Mouse (Mus musculus) MEL (cell line): Measurements from ENCODE around the gene Gm12185. TPM values are rescaled to one million over a fixed set of nuclear protein-coding genes. Genes with fewer than 3 reads are reported as not detected.
A peak's percentile ranks its signal among the peaks of the same experiment; 100 is the strongest.
"Not testable (repeated sequence)": the region's sequence is repeated elsewhere in the genome, so short reads cannot be mapped to it uniquely, and the experiment has no call there.

Experiments
- DNase-seq: peaks from one replicate; pipeline ENCODE4 v3.0.0; 2011; ENCODE audit warnings: low read depth, low spot score
- H3K27ac ChIP-seq: 2 replicates; pipeline ENCODE4 v1.5.1; 2012; ENCODE audit warnings: low read depth, mild to moderate bottlenecking, control low read depth, low read length, moderate library complexity; ENCODE audit not compliant: control insufficient read depth
- H3K27me3 ChIP-seq, 2 experiments: fragments of 150-350 bp in 1 of 2; sonication (generic) in 1 of 2; 2 replicates each; pipeline ENCODE4 v1.6.1; 2012; ENCODE audit warnings: low read length in 2 of 2, mild to moderate bottlenecking in 2 of 2, improper control_type of control experiment in 1 of 2, moderate library complexity in 1 of 2; ENCODE audit not compliant: insufficient read depth in 2 of 2, control insufficient read depth in 1 of 2
- H3K36me3 ChIP-seq, 2 experiments: 2 replicates each; pipeline ENCODE4 v1.6.1; 2012 to 2014; ENCODE audit warnings: low read length in 2 of 2, improper control_type of control experiment in 1 of 2, inconsistent platforms in 1 of 2, mild to moderate bottlenecking in 1 of 2; ENCODE audit not compliant: insufficient read depth in 2 of 2, control insufficient read depth in 1 of 2
- H3K4me1 ChIP-seq, 2 experiments: fragments of 150-350 bp in 1 of 2; sonication (generic) in 1 of 2; 2 replicates each; pipeline ENCODE4 v1.6.1; 2012; ENCODE audit warnings: low read length in 2 of 2, improper control_type of control experiment in 1 of 2, mild to moderate bottlenecking in 1 of 2; ENCODE audit not compliant: insufficient read depth in 2 of 2, control insufficient read depth in 1 of 2
- H3K4me3 ChIP-seq, 2 experiments: fragments of 150-350 bp in 1 of 2; sonication (generic) in 1 of 2; 2 replicates each; pipeline ENCODE4 v1.5.1; 2012; ENCODE audit warnings: low read depth in 2 of 2, low read length in 2 of 2, mild to moderate bottlenecking in 2 of 2, moderate library complexity in 2 of 2, control low read depth in 1 of 2, improper control_type of control experiment in 1 of 2; ENCODE audit not compliant: control insufficient read depth in 1 of 2, insufficient read depth in 1 of 2
- H3K79me2 ChIP-seq: 2 replicates; pipeline ENCODE4 v1.6.1; 2012; ENCODE audit warnings: mild to moderate bottlenecking, low read length, moderate library complexity; ENCODE audit not compliant: control insufficient read depth, poor library complexity, insufficient read depth
- H3K9ac ChIP-seq: 2 replicates; pipeline ENCODE4 v1.6.1; 2012; ENCODE audit warnings: low read depth, mild to moderate bottlenecking, control low read depth, low read length, moderate library complexity; ENCODE audit not compliant: control insufficient read depth, poor library complexity, severe bottlenecking
- H3K9me3 ChIP-seq: fragments of 150-350 bp; sonication (generic); replicated peaks from 2 replicates; pipeline ENCODE4 v1.6.1; 2012; ENCODE audit warnings: mild to moderate bottlenecking, low read length, improper control_type of control experiment, moderate library complexity; ENCODE audit not compliant: insufficient read depth
- CTCF ChIP-seq, 3 experiments: IDR thresholded peaks in 2 of 3; conservative IDR thresholded peaks in 1 of 3; 2 replicates each; pipeline ENCODE4 v1.5.1; 2011 to 2012; ENCODE audit warnings: low read length in 3 of 3, low read depth in 2 of 3, mild to moderate bottlenecking in 2 of 3, improper control_type of control experiment in 1 of 3, inconsistent platforms in 1 of 3, mixed read lengths in 1 of 3, moderate library complexity in 1 of 3; ENCODE audit not compliant: control insufficient read depth in 1 of 3, insufficient read depth in 1 of 3, poor library complexity in 1 of 3, severe bottlenecking in 1 of 3
- EP300 ChIP-seq, 2 experiments: IDR thresholded peaks; 2 replicates each; pipeline ENCODE4 v1.6.1; 2011; ENCODE audit warnings: improper control_type of control experiment in 2 of 2, low read length in 2 of 2, low read depth in 1 of 2, mild to moderate bottlenecking in 1 of 2
- NELFE ChIP-seq: IDR thresholded peaks from 2 replicates; pipeline ENCODE4 v1.6.1; 2011; ENCODE audit warnings: low read depth, low read length, improper control_type of control experiment
- RCOR1 ChIP-seq: IDR thresholded peaks from 2 replicates; pipeline ENCODE4 v1.6.1; 2012; ENCODE audit warnings: low read depth, mild to moderate bottlenecking, inconsistent platforms, low read length, improper control_type of control experiment
- SIN3A ChIP-seq: IDR thresholded peaks from 2 replicates; pipeline ENCODE4 v1.6.1; 2012; ENCODE audit warnings: low read length, improper control_type of control experiment, inconsistent platforms
- polyA plus RNA-seq, 2 experiments: library from polyadenylated mRNA; stranded (reverse) in 1 of 2; unstranded in 1 of 2; fragments of >175 nt in 1 of 2; fragments of >200 nt in 1 of 2; gene quantifications; 2 replicates each; pipeline versions ENCODE4 v1.2.1 to v1.2.4; 2012; ENCODE audit warnings: low replicate concordance in 2 of 2, low read depth in 1 of 2; ENCODE audit not compliant: insufficient read length in 2 of 2, insufficient read depth in 1 of 2, missing spikeins in 1 of 2
- total RNA-seq: library from RNA; depleted of rRNA; stranded (reverse); fragments of 300-350 nt; gene quantifications from 2 replicates; pipeline ENCODE4 v1.2.3, GENCODE M21; 2012

The Gm12185 gene
- total and polyA plus RNA-seq, 3 experiments = not detected

DNA sequence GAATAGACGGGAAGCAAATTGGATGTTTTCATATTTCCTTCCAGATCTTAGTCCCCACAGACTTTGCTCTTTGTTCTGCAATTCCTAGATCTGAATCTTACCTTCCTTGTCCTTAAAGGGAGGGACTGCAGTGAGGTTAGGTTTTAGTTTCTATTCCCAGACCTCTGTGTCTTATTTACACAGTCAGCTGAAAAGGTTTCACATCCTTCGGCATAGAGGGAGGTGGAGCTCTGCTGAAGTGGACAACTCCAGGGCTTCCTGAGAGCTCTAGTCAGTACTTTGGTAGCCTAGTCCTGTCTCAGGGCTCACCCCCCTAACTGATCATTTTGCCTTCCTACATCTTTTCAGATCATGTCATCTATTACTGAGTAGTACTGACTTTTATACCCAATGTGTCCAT lies 90.0 kb downstream of the Gm12185 start, which contains the start of gene Gm5431 (continued):
- TF ChIP-seq CTCF (IDR thresholded peaks at IDR 0.05 in 2 of 3, conservative IDR thresholded peaks at IDR 0.05 in 1 of 3; ENCODE audit: control insufficient read depth in 1 of 3, insufficient read depth in 1 of 3, low read depth in 2 of 3, low read length in 3 of 3, poor library complexity in 1 of 3, severe bottlenecking in 1 of 3) = no peak
- no peak for TF ChIP-seq SIN3A
- TF ChIP-seq, all 39 proteins: peak for 0

DNA sequence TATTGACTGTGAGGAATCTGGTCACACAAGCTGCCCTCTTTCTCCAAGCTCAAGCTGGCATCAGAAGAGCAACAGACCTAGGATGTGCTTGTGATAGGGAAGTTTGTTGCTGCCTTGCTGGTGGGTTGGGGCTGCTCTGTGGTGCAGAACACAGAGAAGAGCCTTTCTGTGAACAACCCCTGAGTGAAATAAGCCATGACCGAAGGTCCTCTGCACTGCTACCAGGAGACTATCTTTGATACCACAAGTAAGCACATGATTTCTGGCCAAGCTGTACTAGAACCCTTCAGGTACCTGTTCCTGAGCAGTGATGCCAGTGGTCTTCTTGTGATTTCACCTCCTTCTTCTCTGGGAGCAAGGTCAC lies 90.5 kb downstream of the Gm12185 start:
- not testable (repeated sequence) for H3K27me3 ChIP-seq, DNase-seq, H3K79me2 ChIP-seq, H3K4me1 ChIP-seq, H3K9ac ChIP-seq, H3K4me3 ChIP-seq, H3K9me3 ChIP-seq, H3K36me3 ChIP-seq, H3K27ac ChIP-seq

DNA sequence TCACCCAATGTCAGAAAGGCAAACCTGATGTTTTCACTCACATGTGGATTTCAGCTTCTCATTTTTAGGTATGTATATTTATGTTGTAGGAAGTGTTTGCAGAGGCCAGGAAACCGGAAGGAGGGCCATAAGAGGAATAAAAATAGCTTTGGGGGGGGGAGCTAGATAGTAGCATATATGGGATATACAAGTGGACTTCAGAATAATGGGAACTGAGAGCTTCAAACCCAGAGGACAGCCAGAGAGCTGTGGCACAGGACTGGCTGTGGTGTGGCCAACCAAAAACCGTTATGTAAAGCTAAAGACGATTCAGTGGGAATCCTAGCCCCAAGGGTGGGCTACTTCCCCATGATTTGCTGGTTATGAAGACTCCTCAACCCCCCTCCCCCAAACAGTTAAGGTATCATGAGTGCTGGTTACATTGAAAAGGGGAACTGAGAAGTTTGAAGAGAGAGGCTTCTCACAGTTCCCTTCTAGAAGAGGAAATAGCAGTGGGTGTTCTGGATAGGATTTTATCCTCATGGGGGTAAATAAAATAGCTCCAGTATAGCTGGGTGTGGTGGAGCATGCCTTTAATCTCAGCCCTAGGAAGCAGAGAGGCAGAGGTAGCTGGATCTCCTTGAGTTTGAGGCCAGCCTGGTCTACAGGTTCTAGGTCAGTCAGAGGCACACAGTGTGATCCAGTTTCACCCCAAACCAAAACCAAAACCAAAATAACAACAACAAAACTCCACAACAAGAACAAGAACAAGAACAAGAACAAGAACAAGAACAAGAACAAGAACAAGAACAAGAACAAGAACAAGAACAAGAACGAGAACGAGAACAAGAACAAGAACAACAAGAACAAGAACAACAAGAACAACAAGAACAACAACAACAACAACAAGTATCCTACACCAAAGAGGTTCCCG lies 91.1 kb downstream of the Gm12185 start:
- H3K4me1 ChIP-seq, H3K36me3 ChIP-seq, H3K9ac ChIP-seq, H3K27ac ChIP-seq, H3K27me3 ChIP-seq, H3K4me3 ChIP-seq, H3K9me3 ChIP-seq, H3K79me2 ChIP-seq: not testable (repeated sequence)
- DNase-seq = peak; percentile 40
- TF ChIP-seq EP300 (IDR thresholded peaks at IDR 0.05; ENCODE audit: low read depth in 1 of 2, low read length in 2 of 2) = peak in 1 of 2 experiments; percentile 26; a peak in 1 of 4 replicates

DNA sequence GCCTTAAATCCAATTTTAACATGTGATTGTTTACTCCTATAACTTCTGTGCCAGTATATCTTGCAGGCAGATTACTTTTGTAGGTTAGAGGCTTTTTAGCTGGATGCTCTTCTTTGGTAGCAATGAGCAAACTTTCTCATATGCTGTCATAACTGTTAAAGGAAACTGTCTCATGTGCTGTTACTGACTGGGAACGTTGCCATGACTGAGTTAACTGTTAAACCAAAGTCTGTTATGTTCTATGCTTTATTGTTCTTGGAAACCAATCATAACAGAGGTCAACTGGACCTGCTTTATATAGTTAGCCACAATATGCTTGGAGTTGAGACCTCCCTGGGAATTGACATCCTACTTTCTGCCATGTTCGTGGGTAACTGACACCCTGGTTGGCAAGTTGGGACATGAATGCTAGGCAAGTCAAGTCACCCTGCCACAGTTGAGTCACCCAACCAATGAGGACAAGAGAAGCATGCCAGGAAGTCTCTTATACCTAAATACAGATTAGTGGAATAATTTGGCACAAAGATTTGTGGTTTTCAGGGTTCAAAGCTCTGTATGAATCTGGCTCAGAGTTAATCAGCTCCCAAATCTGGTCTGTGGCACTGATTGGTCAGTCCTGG lies 93.1 kb downstream of the Gm12185 start:
- Histone ChIP-seq H3K9me3 (no peaks in the 10 kb centered on the region), H3K27me3 (peaks cover 0 to 2% of the 10 kb centered on the region in 2 experiments; a peak in 1 of 4 replicates), H3K27ac (no peak overlapping the region), H3K79me2 (no peaks in the 10 kb centered on the region), H3K4me1 (0 out of 4 replicates have a peak, but pooled peaks cover 0 to 3% of the 10 kb centered on the region in 2 experiments), H3K36me3 (peaks cover 0 to 3% of the 10 kb centered on the region in 2 experiments; a peak in 1 of 4 replicates), H3K9ac (no peak overlapping the region), H3K4me3 (no peak overlapping the region)
- DNase-seq = no peak
- TF ChIP-seq RCOR1 (peak; percentile 61), NELFE (no peak)
